Mouse (Mus musculus): ENCODE results near the gene Rpl13a. TPM values are rescaled to one million over a fixed set of nuclear protein-coding genes. Genes with fewer than 3 reads are reported as not detected.

The Rpl13a gene
- polyA plus RNA-seq, 1 experiment from 2014 or later, result 1,296 TPM

DNA sequence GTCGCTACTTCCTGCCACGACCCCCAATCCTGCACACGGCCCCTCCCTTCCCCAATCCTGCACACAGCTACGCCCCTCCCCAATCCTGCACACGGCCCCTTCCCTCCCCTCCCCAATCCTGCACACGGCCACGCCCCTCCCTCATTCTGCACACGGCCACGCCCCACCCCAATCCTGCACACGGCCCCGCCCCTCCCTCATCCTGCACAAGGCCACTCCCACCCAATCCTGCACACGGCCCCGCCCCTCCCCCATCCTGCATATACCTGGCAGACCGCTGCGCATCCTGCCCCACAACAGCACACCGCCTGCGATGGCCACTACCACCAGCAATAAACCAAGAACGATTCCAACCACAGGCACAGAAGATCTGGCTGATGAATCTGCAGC is 35.0 kb downstream of the Rpl13a start:
- H3K27me3 ChIP-seq (replicated peaks), result no peaks in the 10 kb centered on the region
- H3K4me2 ChIP-seq, result peak overlapping the region; percentile 21; the same call in 1 of the 2 replicates
- no peak overlapping the region for H3K4me3 ChIP-seq (replicated peaks)
- H3K4me1 ChIP-seq, result peaks cover 14% of the 10 kb centered on the region; the same call in 1 of the 2 replicates
- WGBS, result 28% methylated on average over 17 of the region's 18 CpGs
- H3K27ac ChIP-seq, result peak overlapping the region; percentile 84
- H3K9ac ChIP-seq, result no peak overlapping the region
- no peaks in the 10 kb centered on the region for H3K9me3 ChIP-seq
- ATAC-seq (ENCODE audit: insufficient read depth, low FRiP score, low read depth), result no peak
- 0 out of 2 replicates have a peak, but pooled peaks cover under 1% of the 10 kb centered on the region for H3K36me3 ChIP-seq

DNA sequence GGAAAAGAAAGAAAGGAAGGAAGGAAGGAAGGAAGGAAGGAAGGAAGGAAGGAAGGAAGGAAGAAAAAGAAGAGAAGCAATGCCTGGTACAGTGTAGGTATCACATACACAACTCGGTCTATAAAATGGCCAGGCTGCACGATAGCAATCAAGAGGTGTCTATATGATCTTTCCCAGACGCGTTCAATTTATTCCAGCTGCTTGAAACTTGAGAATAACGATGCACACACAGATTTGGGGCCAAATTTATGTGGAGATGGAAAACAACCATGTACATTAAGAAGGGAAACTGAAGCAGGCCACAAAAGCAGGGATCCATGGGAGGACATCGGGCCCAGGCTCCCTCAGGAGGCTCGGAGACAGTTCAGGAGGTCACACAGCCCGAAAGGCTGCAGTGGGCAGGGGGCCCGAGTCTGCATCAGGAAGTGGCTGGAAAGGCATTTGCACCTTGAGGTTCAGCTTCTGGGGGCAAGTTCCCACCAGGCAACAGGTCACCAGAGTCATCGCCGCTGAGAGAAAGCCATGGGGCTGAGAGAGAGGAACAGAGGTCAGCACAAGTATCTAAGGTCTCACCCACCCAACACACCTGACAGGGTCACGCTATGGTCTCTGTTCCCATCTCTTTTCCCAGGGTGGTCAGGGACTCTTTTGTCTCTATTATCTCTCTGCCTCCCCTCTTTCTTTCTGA is 35.6 kb downstream of the Rpl13a start:
- Histone ChIP-seq H3K27me3 (replicated peaks) (no peaks in the 10 kb centered on the region), H3K4me3 (replicated peaks) (no peak overlapping the region; the same call in 1 of the 2 replicates), H3K9me3 (no peaks in the 10 kb centered on the region), H3K27ac (peak overlapping the region; percentile 84), H3K4me2 (peak overlapping the region; percentile 21; the same call in 1 of the 2 replicates), H3K4me1 (peaks cover 14% of the 10 kb centered on the region; the same call in 1 of the 2 replicates), H3K9ac (no peak overlapping the region), H3K36me3 (0 out of 2 replicates have a peak, but pooled peaks cover 6% of the 10 kb centered on the region)
- ATAC-seq (ENCODE audit: insufficient read depth, low FRiP score, low read depth), result no peak
- 45% methylated on average over 12 of the region's 12 CpGs for WGBS

DNA sequence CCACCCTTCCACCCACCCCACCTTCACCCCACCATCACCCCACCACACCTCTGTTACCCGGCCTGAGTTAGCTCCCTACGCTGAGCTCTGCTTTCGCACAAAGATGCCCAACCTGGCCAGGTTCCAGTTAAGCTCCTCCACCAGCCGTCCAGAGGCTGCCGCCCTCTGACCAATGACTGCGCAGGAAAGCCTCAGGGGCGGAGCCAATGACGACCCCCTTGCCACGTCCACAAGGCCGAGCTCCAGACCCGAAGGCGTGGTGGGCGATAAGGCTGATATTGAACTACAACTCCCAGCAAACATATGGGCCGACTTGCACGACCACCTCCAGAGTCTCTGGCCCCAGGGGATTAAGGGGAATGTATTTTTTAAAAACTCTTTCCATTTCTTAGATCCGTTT is 36.5 kb downstream of the Rpl13a start, which contains the start of gene Rcn3:
TSS of gene Rcn3 (minus strand) at position 174 of the 400 bp plus-strand sequence.
- peak; percentile 90 for ATAC-seq (ENCODE audit: insufficient read depth, low FRiP score, low read depth)
- under 1% methylated on average over 16 of the region's 16 CpGs for WGBS
- peak within 1 kb of the TSS; percentile 63 for H3K4me2 ChIP-seq
- peak within 1 kb of the TSS; percentile 55 for H3K4me3 ChIP-seq (replicated peaks)
- H3K4me1 ChIP-seq, result peaks cover 14% of the 10 kb centered on the region; the same call in 1 of the 2 replicates
- peaks cover 7% of the 10 kb centered on the region; the same call in 1 of the 2 replicates for H3K36me3 ChIP-seq
- peak within 1 kb of the TSS; percentile 46 for H3K9ac ChIP-seq
- no peaks in the 10 kb centered on the region for H3K9me3 ChIP-seq
- H3K27ac ChIP-seq, result peak within 1 kb of the TSS; percentile 86
- no peaks in the 10 kb centered on the region for H3K27me3 ChIP-seq (replicated peaks)

DNA sequence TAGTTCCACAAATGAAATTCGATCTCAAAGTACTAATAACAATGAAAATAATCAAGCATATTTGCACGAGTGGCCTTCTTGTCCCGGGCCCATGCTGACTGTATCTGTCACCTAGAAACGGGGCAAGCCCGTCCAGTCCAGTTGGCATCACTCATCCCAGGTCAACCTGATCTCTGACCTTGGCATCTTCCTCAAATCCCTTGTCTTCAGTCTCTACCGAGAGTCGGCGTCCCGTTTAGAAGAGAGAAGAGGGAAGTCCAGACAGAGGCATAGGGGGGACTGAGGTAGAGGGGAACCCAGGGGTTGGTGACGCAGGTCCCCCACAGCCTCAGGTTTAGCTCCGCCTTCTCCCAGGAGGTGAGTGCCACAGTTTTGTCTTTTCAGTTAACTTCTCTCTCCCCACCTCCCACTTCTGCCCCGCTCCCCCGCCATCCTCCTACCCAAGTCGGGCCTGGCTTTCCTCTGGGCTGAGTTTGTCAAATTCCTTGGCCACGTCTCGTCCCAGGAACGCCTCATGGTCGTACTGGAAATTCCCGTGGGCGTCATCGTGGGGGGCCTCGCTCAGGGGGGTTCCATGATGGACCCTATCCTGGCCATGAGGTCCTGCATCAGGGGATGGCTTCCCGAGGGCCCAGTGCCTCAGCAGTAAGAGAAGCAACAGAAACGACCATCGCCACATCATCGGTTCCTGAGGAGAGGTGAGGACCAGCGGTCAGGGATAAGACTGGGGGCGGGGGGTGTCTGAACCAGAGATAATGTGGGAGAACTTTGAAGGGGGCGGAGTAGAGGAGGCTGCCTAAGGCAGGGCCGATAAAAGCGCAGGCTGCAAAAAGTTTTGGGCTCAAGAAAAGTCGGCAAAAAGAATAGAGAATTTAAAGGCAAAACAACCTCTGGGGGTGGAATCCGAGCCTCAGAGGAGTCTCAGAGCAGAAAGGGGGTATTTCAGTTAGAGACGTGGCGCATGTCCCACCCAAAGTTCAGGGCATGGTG is 37.3 kb downstream of the Rpl13a start:
- 0 out of 2 replicates have a peak, but pooled peaks have one; percentile 19 for ATAC-seq (ENCODE audit: insufficient read depth, low FRiP score, low read depth)
- Histone ChIP-seq H3K36me3 (peaks cover 15% of the 10 kb centered on the region; the same call in 1 of the 2 replicates), H3K9ac (peak overlapping the region; percentile 46), H3K4me1 (peaks cover 14% of the 10 kb centered on the region; the same call in 1 of the 2 replicates), H3K27me3 (replicated peaks) (no peaks in the 10 kb centered on the region), H3K9me3 (no peaks in the 10 kb centered on the region), H3K4me3 (replicated peaks) (peak overlapping the region; percentile 55), H3K4me2 (peak overlapping the region; percentile 63), H3K27ac (peak overlapping the region; percentile 86)
- WGBS, result 9% methylated on average over 35 of the region's 35 CpGs

DNA sequence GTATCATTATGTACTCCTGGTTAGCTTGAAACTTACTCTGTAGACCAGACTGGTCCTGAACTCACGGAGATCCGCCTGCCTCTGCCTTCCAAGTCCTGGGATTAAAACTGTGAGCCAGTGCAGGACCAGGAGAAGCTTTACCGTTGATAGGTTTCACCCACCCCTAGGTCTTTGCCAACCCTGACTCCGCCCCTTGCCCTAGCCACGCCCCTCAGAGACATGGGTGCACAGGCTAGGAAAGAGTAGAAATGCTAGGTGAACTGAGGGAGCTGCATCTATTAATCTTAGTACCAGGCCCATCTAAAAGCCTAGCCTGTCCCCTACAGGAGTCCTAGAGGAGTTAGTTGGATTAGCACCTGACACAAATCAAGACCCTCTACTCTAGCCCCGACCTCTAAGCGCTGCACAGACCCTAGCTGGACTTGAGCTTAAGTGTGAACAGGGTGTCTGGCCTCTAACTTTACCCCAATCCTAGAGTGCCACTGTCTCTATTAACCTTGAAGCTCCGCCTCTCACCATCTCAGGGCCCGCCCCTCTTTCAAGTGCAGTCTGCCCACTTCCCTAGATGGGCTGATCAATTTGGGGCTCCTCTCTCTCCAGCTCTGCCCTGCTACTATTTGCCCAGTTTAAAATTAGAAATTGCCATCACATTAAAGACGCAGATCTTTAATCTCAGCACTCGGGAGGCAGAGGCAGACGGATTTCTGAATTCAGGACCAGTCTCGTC is 38.1 kb downstream of the Rpl13a start:
- no peak overlapping the region for H3K9ac ChIP-seq
- ATAC-seq (ENCODE audit: insufficient read depth, low FRiP score, low read depth), result no peak
- H3K27ac ChIP-seq, result peak overlapping the region; percentile 86; the same call in 1 of the 2 replicates
- H3K27me3 ChIP-seq (replicated peaks), result no peaks in the 10 kb centered on the region
- H3K4me2 ChIP-seq, result peak overlapping the region; percentile 63
- WGBS, result 73% methylated on average over 13 of the region's 13 CpGs
- H3K4me3 ChIP-seq (replicated peaks), result peak overlapping the region; percentile 55
- H3K4me1 ChIP-seq, result peaks cover 14% of the 10 kb centered on the region; the same call in 1 of the 2 replicates
- no peaks in the 10 kb centered on the region for H3K9me3 ChIP-seq
- peaks cover 23% of the 10 kb centered on the region; the same call in 1 of the 2 replicates for H3K36me3 ChIP-seq

DNA sequence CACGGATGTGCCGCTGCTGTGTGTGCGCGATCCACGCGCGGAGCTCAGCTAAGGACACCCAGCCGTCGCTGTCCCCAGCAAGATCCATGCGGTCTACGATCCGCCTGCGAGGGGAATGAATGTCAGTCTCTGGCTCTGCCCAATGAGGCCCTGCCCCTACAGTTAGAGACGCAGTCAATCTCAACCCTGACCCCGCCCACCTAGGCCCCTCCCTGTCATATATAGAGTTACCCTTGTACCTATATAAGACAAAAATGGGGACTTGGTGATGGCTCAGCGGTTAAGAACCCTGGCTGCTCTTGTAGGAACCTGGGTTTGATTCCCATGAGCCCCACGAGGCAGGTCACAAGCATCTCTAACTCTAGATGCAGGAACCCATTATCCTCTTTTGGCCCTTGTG is 40.0 kb downstream of the Rpl13a start:
- WGBS, result 91% methylated on average over 17 of the region's 17 CpGs
- no peak overlapping the region for H3K4me3 ChIP-seq (replicated peaks)
- no peak overlapping the region for H3K9ac ChIP-seq
- H3K4me2 ChIP-seq, result no peak overlapping the region
- no peak overlapping the region for H3K27ac ChIP-seq
- peaks cover 34% of the 10 kb centered on the region; the same call in 1 of the 2 replicates for H3K36me3 ChIP-seq
- no peaks in the 10 kb centered on the region for H3K9me3 ChIP-seq
- H3K4me1 ChIP-seq, result peaks cover 14% of the 10 kb centered on the region; the same call in 1 of the 2 replicates
- H3K27me3 ChIP-seq (replicated peaks), result no peaks in the 10 kb centered on the region
- ATAC-seq (ENCODE audit: insufficient read depth, low FRiP score, low read depth), result no peak

DNA sequence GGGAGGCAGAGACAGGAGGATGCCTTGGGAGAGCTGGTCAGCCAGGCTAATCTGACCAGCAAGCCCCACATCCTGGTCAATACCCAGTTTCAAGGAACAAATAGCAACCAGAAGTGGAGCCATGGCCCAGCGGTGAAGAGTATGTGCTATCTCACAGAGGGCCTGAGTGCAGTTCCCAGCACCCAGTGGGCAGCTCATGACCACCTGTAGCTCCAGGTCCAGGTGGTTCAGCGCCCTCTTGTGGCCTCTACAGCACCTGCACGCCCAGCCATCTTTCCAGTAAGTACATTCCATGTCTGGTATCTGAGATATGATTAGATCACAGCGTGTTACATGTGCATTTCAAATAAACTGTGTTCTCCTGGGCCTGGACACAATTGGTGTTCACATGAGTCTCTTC is 42.5 kb downstream of the Rpl13a start:
- no peak overlapping the region for H3K4me3 ChIP-seq (replicated peaks)
- 80% methylated on average over 4 of the region's 4 CpGs for WGBS
- H3K27me3 ChIP-seq (replicated peaks), result no peaks in the 10 kb centered on the region
- H3K4me2 ChIP-seq, result no peak overlapping the region
- no peak overlapping the region for H3K9ac ChIP-seq
- H3K4me1 ChIP-seq, result 0 out of 2 replicates have a peak, but pooled peaks cover 14% of the 10 kb centered on the region
- no peak overlapping the region for H3K27ac ChIP-seq
- peaks cover 40% of the 10 kb centered on the region; the same call in 1 of the 2 replicates for H3K36me3 ChIP-seq
- no peaks in the 10 kb centered on the region for H3K9me3 ChIP-seq
- ATAC-seq (ENCODE audit: insufficient read depth, low FRiP score, low read depth), result no peak

DNA sequence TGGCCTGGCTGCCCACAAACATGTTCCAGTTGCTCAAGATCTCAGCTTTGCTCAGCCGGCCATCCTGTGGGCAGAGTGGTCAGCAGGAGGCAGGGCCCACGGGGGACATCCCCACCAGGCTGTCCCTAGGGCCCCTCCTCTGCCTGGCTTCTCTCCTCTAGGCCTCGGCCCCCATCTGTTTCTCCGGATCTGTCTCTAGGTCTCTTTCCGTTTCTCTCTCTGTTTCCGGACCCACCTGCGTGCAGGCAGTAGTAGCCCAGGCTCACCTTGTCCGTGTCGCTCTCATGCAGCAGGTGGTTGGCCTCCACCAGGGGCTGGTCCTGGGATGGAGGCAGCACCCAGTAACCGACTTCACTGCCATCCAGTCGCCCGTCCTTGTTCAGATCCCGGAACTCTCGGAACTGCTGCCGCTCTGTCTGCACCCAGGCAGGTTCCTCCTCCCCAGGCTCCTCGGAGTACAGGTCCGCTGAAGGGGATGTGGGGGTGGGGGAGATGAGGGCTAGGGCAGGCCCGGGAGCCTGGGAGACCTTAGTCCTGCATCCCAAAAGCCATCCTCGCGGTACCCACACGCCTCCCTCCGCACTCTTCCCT is 45.2 kb downstream of the Rpl13a start:
- H3K4me3 ChIP-seq (replicated peaks), result no peak overlapping the region
- no peaks in the 10 kb centered on the region for H3K27me3 ChIP-seq (replicated peaks)
- H3K9me3 ChIP-seq, result no peaks in the 10 kb centered on the region
- no peak overlapping the region for H3K27ac ChIP-seq
- H3K4me2 ChIP-seq, result no peak overlapping the region; the same call in none of the 2 replicates
- H3K4me1 ChIP-seq, result peaks cover 13% of the 10 kb centered on the region; the same call in 1 of the 2 replicates
- WGBS, result 81% methylated on average over 22 of the region's 22 CpGs
- no peak for ATAC-seq (ENCODE audit: insufficient read depth, low FRiP score, low read depth)
- peaks cover 38% of the 10 kb centered on the region; the same call in 1 of the 2 replicates for H3K36me3 ChIP-seq
- no peak overlapping the region for H3K9ac ChIP-seq

DNA sequence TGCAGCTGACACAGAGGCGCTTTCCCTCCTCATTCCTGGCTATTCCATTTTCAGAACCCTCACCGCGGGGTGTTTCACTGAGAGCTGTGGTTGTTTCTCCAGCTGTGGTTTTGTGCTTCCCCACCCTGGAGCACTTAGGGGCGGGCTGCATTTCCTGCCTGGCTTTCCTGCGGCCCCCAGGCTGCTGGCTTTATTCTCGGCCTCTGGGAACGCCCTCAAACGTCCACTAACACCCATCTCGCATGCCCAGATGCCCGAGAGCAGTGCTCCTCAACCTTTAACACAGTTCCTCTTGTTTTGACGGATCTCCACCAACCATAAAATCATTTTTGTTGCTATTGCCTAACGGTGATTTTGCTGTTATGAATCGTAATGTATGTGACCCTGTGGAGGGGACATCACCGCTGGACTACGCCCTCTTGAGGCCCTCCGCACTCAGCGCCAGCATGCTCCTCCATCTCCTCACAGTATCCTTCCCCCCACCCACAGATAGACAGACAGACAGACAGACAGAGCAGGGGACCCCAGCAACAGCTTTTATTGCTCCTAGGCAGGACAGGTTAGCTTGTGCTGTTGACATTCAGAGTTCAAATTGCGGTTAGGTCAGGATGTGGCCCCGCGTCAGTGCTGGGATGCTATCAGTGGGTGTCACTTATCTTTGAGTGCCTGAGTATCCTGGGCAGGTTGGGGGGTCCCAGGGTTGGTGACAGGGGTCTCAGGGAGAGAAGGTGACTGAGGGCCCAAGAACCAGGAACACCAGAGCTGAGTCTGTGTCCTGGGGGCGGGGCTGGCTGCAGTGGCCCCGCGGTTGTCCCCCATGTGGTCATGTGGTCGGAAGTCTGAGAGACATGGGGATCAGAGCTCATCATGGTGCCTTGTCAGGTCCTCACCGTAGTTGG is 45.9 kb downstream of the Rpl13a start:
- peak overlapping the region; percentile 13 for H3K4me2 ChIP-seq
- 66% methylated on average over 25 of the region's 25 CpGs for WGBS

DNA sequence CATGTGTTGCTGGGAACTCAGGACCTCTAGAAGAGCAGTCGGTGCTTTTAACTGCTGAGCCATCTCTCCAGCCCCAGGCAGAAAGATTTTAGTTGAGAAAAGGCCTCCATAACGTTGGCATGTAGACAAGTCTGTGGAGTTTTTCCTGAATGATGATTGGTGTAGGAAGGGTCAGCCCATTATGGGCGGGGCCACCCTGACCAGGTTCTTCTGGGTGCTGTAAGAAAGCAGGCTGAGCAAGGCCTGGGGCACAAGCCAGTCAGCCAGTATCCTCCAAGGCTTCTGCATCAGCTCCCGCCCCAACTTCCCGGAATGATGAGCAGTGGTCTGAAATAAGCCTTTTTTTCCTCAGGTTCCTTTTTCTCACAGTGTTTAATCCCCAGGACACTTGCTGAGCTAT is 47.5 kb downstream of the Rpl13a start:
- no peak overlapping the region; the same call in 1 of the 2 replicates for H3K27ac ChIP-seq
- no peak for ATAC-seq (ENCODE audit: insufficient read depth, low FRiP score, low read depth)
- H3K27me3 ChIP-seq (replicated peaks), result no peaks in the 10 kb centered on the region
- no peaks in the 10 kb centered on the region for H3K9me3 ChIP-seq
- H3K4me3 ChIP-seq (replicated peaks), result no peak overlapping the region
- H3K4me1 ChIP-seq, result peaks cover 13% of the 10 kb centered on the region; the same call in 1 of the 2 replicates
- no peak overlapping the region for H3K9ac ChIP-seq
- H3K36me3 ChIP-seq, result peaks cover 26% of the 10 kb centered on the region; the same call in 1 of the 2 replicates
- no peak overlapping the region for H3K4me2 ChIP-seq
- WGBS, result 56% methylated on average over 5 of the region's 5 CpGs

More for the DNA sequence above, 45.9 kb downstream of the Rpl13a start:
- Histone ChIP-seq H3K9me3 (no peaks in the 10 kb centered on the region), H3K4me1 (peaks cover 13% of the 10 kb centered on the region; the same call in 1 of the 2 replicates), H3K4me3 (replicated peaks) (no peak overlapping the region), H3K36me3 (peaks cover 33% of the 10 kb centered on the region; the same call in 1 of the 2 replicates), H3K27me3 (replicated peaks) (no peaks in the 10 kb centered on the region), H3K27ac (peak overlapping the region; percentile 55), H3K9ac (no peak overlapping the region)
- ATAC-seq (ENCODE audit: insufficient read depth, low FRiP score, low read depth), result no peak

Measured in stomach, embryonic 15.5 days (tissue).